Mouse (Mus musculus): Measurements from ENCODE around the gene Pla2g1b. TPM values are rescaled to one million over a fixed set of nuclear protein-coding genes. Genes with fewer than 3 reads are reported as not detected.
A peak's percentile ranks its signal among the peaks of the same experiment; 100 is the strongest.
"Not testable (repeated sequence)": the region's sequence is repeated elsewhere in the genome, so short reads cannot be mapped to it uniquely, and the experiment has no call there.

Pla2g1b gene
- polyA plus RNA-seq, 1 experiment from 2014 or later = 1.1 TPM

- no peak for ATAC-seq (ENCODE audit: extremely low read depth, insufficient number of reproducible peaks, low FRiP score, low TSS enrichment)
- H3K4me1 ChIP-seq = peaks cover 66% of the 10 kb centered on the region
- peaks cover 18% of the 10 kb centered on the region for H3K36me3 ChIP-seq
- no peaks in the 10 kb centered on the region for H3K9me3 ChIP-seq
- H3K27ac ChIP-seq (replicated peaks) = peak overlapping the region; percentile 75
- peak overlapping the region; percentile 95 for H3K4me3 ChIP-seq
- H3K9ac ChIP-seq = peak overlapping the region; percentile 98
- WGBS = 57% methylated on average over 15 of the region's 15 CpGs
- H3K4me2 ChIP-seq = peak overlapping the region; percentile 94
- no peaks in the 10 kb centered on the region for H3K27me3 ChIP-seq (replicated peaks)
These were observed 44.0 kb downstream of the Pla2g1b start for GRCm38 (mm10) chr5:115509790-115510689.

GRCm38 (mm10) chr5:115512375-115512774 lies 46.3 kb downstream of the Pla2g1b start:
- Histone ChIP-seq H3K27ac (replicated peaks) (no peak overlapping the region), H3K4me2 (no peak overlapping the region), H3K9me3 (no peaks in the 10 kb centered on the region), H3K4me1 (peaks cover 77% of the 10 kb centered on the region), H3K9ac (no peak overlapping the region), H3K27me3 (replicated peaks) (no peaks in the 10 kb centered on the region), H3K36me3 (peaks cover 24% of the 10 kb centered on the region), H3K4me3 (no peak overlapping the region)
- ATAC-seq (ENCODE audit: extremely low read depth, insufficient number of reproducible peaks, low FRiP score, low TSS enrichment) = no peak
- WGBS = 85% methylated on average over 7 of the region's 7 CpGs

GRCm38 (mm10) chr5:115513246-115513645 lies 47.2 kb downstream of the Pla2g1b start:
- peaks cover 69% of the 10 kb centered on the region for H3K4me1 ChIP-seq
- ATAC-seq (ENCODE audit: extremely low read depth, insufficient number of reproducible peaks, low FRiP score, low TSS enrichment) = no peak
- WGBS = 94% methylated on average over 14 of the region's 14 CpGs

GRCm38 (mm10) chr5:115513721-115514120 lies 47.7 kb downstream of the Pla2g1b start:
- H3K27ac ChIP-seq (replicated peaks) = peak overlapping the region; percentile 95
- no peak for ATAC-seq (ENCODE audit: extremely low read depth, insufficient number of reproducible peaks, low FRiP score, low TSS enrichment)
- 91% methylated on average over 16 of the region's 16 CpGs for WGBS
- H3K36me3 ChIP-seq = peaks cover 32% of the 10 kb centered on the region
- 0 out of 2 replicates have a peak overlapping the region, but pooled peaks have one; percentile 73 for H3K9ac ChIP-seq
- no peaks in the 10 kb centered on the region for H3K27me3 ChIP-seq (replicated peaks)
- H3K4me3 ChIP-seq = no peak overlapping the region
- peaks cover 64% of the 10 kb centered on the region for H3K4me1 ChIP-seq
- H3K4me2 ChIP-seq = no peak overlapping the region
- H3K9me3 ChIP-seq = no peaks in the 10 kb centered on the region

More at GRCm38 (mm10) chr5:115513246-115513645, 47.2 kb downstream of the Pla2g1b start:
- H3K4me3 ChIP-seq = no peak overlapping the region
- no peak overlapping the region for H3K4me2 ChIP-seq
- peak overlapping the region; percentile 95; the same call in 1 of the 2 replicates for H3K27ac ChIP-seq (replicated peaks)
- no peak overlapping the region for H3K9ac ChIP-seq
- no peaks in the 10 kb centered on the region for H3K27me3 ChIP-seq (replicated peaks)
- H3K36me3 ChIP-seq = peaks cover 29% of the 10 kb centered on the region
- H3K9me3 ChIP-seq = no peaks in the 10 kb centered on the region

GRCm38 (mm10) chr5:115514346-115514745 lies 48.3 kb downstream of the Pla2g1b start:
- Histone ChIP-seq H3K4me1 (peaks cover 60% of the 10 kb centered on the region), H3K36me3 (peaks cover 32% of the 10 kb centered on the region), H3K9me3 (no peaks in the 10 kb centered on the region), H3K27me3 (replicated peaks) (no peaks in the 10 kb centered on the region), H3K4me2 (peak overlapping the region; percentile 60), H3K9ac (peak overlapping the region; percentile 73), H3K4me3 (no peak overlapping the region), H3K27ac (replicated peaks) (peak overlapping the region; percentile 95)
- WGBS = 83% methylated on average over 6 of the region's 6 CpGs
- ATAC-seq (ENCODE audit: extremely low read depth, insufficient number of reproducible peaks, low FRiP score, low TSS enrichment) = no peak

GRCm38 (mm10) chr5:115514896-115515587 lies 49.0 kb downstream of the Pla2g1b start:
- Histone ChIP-seq H3K9ac (peak overlapping the region; percentile 73), H3K4me1 (peaks cover 57% of the 10 kb centered on the region), H3K4me2 (peak overlapping the region; percentile 60), H3K36me3 (peaks cover 32% of the 10 kb centered on the region), H3K9me3 (no peaks in the 10 kb centered on the region), H3K27ac (replicated peaks) (peak overlapping the region; percentile 95), H3K4me3 (peak overlapping the region; percentile 25), H3K27me3 (replicated peaks) (no peaks in the 10 kb centered on the region)
- 51% methylated on average over 20 of the region's 20 CpGs for whole genome bisulfite sequencing
- ATAC-seq (ENCODE audit: extremely low read depth, insufficient number of reproducible peaks, low FRiP score, low TSS enrichment) = peak; percentile 68

- no peak overlapping the region for H3K9ac ChIP-seq
- H3K27me3 ChIP-seq (replicated peaks) = no peaks in the 10 kb centered on the region
- no peak overlapping the region for H3K4me3 ChIP-seq
- H3K9me3 ChIP-seq = no peaks in the 10 kb centered on the region
- ATAC-seq (ENCODE audit: extremely low read depth, insufficient number of reproducible peaks, low FRiP score, low TSS enrichment) = no peak
- whole genome bisulfite sequencing = 54% methylated on average over 32 of the region's 32 CpGs
- peak overlapping the region; percentile 60 for H3K4me2 ChIP-seq
- peak overlapping the region; percentile 95 for H3K27ac ChIP-seq (replicated peaks)
- H3K4me1 ChIP-seq = peaks cover 59% of the 10 kb centered on the region
- H3K36me3 ChIP-seq = peaks cover 27% of the 10 kb centered on the region
These were observed 50.2 kb downstream of the Pla2g1b start for GRCm38 (mm10) chr5:115516081-115516907.

- Histone ChIP-seq H3K9ac (no peak overlapping the region), H3K36me3 (peaks cover 27% of the 10 kb centered on the region), H3K4me1 (peaks cover 61% of the 10 kb centered on the region), H3K4me3 (no peak overlapping the region), H3K27me3 (replicated peaks) (no peaks in the 10 kb centered on the region), H3K4me2 (peak overlapping the region; percentile 60; the same call in 1 of the 2 replicates), H3K9me3 (no peaks in the 10 kb centered on the region), H3K27ac (replicated peaks) (peak overlapping the region; percentile 95)
- no peak for ATAC-seq (ENCODE audit: extremely low read depth, insufficient number of reproducible peaks, low FRiP score, low TSS enrichment)
- 77% methylated on average over 7 of the region's 7 CpGs for WGBS
These were observed 50.8 kb downstream of the Pla2g1b start for GRCm38 (mm10) chr5:115516908-115517307.

- Histone ChIP-seq H3K27ac (replicated peaks) (0 out of 2 replicates have a peak overlapping the region, but pooled peaks have one; percentile 95), H3K36me3 (peaks cover 27% of the 10 kb centered on the region), H3K4me1 (peaks cover 65% of the 10 kb centered on the region), H3K9ac (no peak overlapping the region), H3K27me3 (replicated peaks) (no peaks in the 10 kb centered on the region), H3K9me3 (no peaks in the 10 kb centered on the region), H3K4me3 (no peak overlapping the region), H3K4me2 (no peak overlapping the region)
- WGBS = 90% methylated on average over 9 of the region's 9 CpGs
- ATAC-seq (ENCODE audit: extremely low read depth, insufficient number of reproducible peaks, low FRiP score, low TSS enrichment) = no peak
These were observed 51.4 kb downstream of the Pla2g1b start for GRCm38 (mm10) chr5:115517501-115517900.

- not testable (repeated sequence) for H3K4me3 ChIP-seq; ATAC-seq (ENCODE audit: extremely low read depth, insufficient number of reproducible peaks, low FRiP score, low TSS enrichment); H3K27me3 ChIP-seq (replicated peaks); H3K27ac ChIP-seq (replicated peaks); H3K9ac ChIP-seq; H3K9me3 ChIP-seq; H3K4me2 ChIP-seq
- Histone ChIP-seq H3K4me1 (peaks cover 71% of the 10 kb centered on the region), H3K36me3 (peaks cover 21% of the 10 kb centered on the region)
- WGBS = 88% methylated on average over 8 of the region's 8 CpGs
These were observed 52.2 kb downstream of the Pla2g1b start for GRCm38 (mm10) chr5:115518214-115518613.

Measured in heart, embryonic 13.5 days (tissue).